20 mouse cellular contexts compared by ENCODE assay signal in the genomic region with DNA sequence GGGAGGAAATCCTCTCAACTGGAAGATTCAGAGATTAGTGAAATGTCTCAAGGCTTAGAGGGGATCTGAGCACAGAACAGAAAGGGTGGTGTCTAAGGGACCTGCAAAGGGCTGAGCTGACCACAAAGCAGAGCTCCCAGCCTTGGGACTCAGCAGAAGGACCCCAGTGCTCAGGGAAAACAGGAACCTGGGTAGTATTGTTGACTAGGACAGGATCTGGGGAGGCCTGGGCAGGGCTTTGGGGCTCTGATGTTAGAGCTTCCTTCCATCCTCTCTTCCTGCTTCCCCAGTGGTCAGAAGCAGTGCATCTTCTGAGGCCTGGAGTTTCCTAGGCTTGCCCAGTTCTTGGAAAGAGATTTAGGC. TPM values are rescaled to one million over a fixed set of nuclear protein-coding genes. Genes with fewer than 3 reads are reported as not detected.
"Had no signal": no experiment of that assay in that cellular context is flagged by ENCODE, and none has a peak within 500 bp of the region (broad histone marks: within the 10 kb centered on the region; RNA-seq: fewer than 3 reads in every experiment).

No protein-coding gene starts in this region.

- H3K4me3 ChIP-seq: kidney, embryonic 15.5 days; limb, embryonic 13.5 days; midbrain, embryonic 15.5 days had no signal

- H3K9me3 ChIP-seq: kidney, embryonic 15.5 days; limb, embryonic 13.5 days; midbrain, embryonic 15.5 days had no signal

- H3K9ac ChIP-seq: kidney, embryonic 15.5 days; limb, embryonic 13.5 days; liver, embryonic 14.5 days; midbrain, embryonic 15.5 days had no signal

- H3K4me1 ChIP-seq: limb, embryonic 13.5 days had no signal

- ATAC-seq: lung, postnatal 0 days; midbrain, embryonic 15.5 days had no signal

- DNase-seq: kidney, adult 18-20 months; lung, adult 18-20 months; lung, postnatal 36 days; right cerebral cortex, adult 18-20 months; right cerebral cortex, postnatal 25 days had no signal

- H3K27ac ChIP-seq: kidney, embryonic 15.5 days; limb, embryonic 13.5 days; liver, embryonic 14.5 days; midbrain, embryonic 15.5 days; stomach, postnatal 0 days had no signal

- H3K36me3 ChIP-seq: kidney, embryonic 15.5 days; limb, embryonic 13.5 days; midbrain, embryonic 15.5 days had no signal

- H3K27me3 ChIP-seq: kidney, embryonic 15.5 days; limb, embryonic 13.5 days; midbrain, embryonic 15.5 days had no signal

- H3K4me2 ChIP-seq: kidney, embryonic 15.5 days; limb, embryonic 13.5 days; midbrain, embryonic 15.5 days had no signal

RNA-seq across cellular contexts. Expression of a gene that starts 15.9 kb away (rescaled TPM):
- total RNA-seq: left cerebral cortex, postnatal 4 days; megakaryocyte-erythroid progenitor cell, adult 5-6 weeks had no signal

RNA-seq across cellular contexts. Expression of a gene that starts 32.1 kb away (rescaled TPM):
- total RNA-seq: layer of hippocampus, adult 8-10 months; layer of hippocampus, postnatal 14 days; left cerebral cortex, adult 18-20 months; left cerebral cortex, postnatal 10 days; left cerebral cortex, postnatal 4 days; megakaryocyte-erythroid progenitor cell, adult 5-6 weeks had no signal
- polyA plus RNA-seq: large intestine, adult 2 months; limb, embryonic 13.5 days; midbrain, embryonic 15.5 days; neural tube, embryonic 14.5 days; small intestine, adult 2 months; stomach, postnatal 0 days had no signal

RNA-seq across cellular contexts. Expression of a gene that starts 54.9 kb away (rescaled TPM):
- total RNA-seq: megakaryocyte-erythroid progenitor cell, adult 5-6 weeks had no signal
